Mouse (Mus musculus) embryonic facial prominence, embryonic 12.5 days (tissue): Measurements from ENCODE around the gene Unc5c. TPM values are rescaled to one million over a fixed set of nuclear protein-coding genes. Genes with fewer than 3 reads are reported as not detected.

Source experiments
- ATAC-seq: fragments of 200-750 bp; cut with Nextera tagmentation; 2 replicates; pipeline ENCODE4 v1.8.0; 2017; ENCODE audit not compliant: insufficient number of reproducible peaks, insufficient read depth, low FRiP score, low TSS enrichment
- H3K27ac ChIP-seq: fragments of 300-500 bp; sonication (generic); 2 replicates; pipeline ENCODE4 v1.5.1; 2016; ENCODE audit warnings: mild to moderate bottlenecking
- H3K27me3 ChIP-seq: fragments of 300-500 bp; sonication (generic); 2 replicates; pipeline ENCODE4 v1.6.1; 2016; ENCODE audit warnings: mild to moderate bottlenecking, moderate library complexity
- H3K36me3 ChIP-seq: fragments of 300-500 bp; sonication (generic); 2 replicates; pipeline ENCODE4 v1.6.1; 2016; ENCODE audit warnings: mild to moderate bottlenecking
- H3K4me1 ChIP-seq: fragments of 300-500 bp; sonication (generic); 2 replicates; pipeline ENCODE4 v1.6.1; 2016
- H3K4me2 ChIP-seq: fragments of 300-500 bp; sonication (generic); replicated peaks from 2 replicates; pipeline ENCODE4 v1.6.1; 2016; ENCODE audit warnings: mild to moderate bottlenecking, moderate library complexity
- H3K4me3 ChIP-seq: fragments of 300-500 bp; sonication (generic); 2 replicates; pipeline ENCODE4 v1.5.1; 2016; ENCODE audit warnings: mild to moderate bottlenecking
- H3K9ac ChIP-seq: fragments of 300-500 bp; sonication (generic); 2 replicates; pipeline ENCODE4 v1.6.1; 2016; ENCODE audit warnings: mild to moderate bottlenecking, moderate library complexity
- H3K9me3 ChIP-seq: fragments of 300-500 bp; sonication (generic); 2 replicates; pipeline ENCODE4 v1.6.1; 2016; ENCODE audit warnings: mild to moderate bottlenecking, moderate library complexity
- WGBS: fragments of 180-500 bp; shearing (Covaris S2); methylation state at CpG from one replicate; pipeline ENCODE4 v1.1.7; 2016; 5-methylcytosine and 5-hydroxymethylcytosine counted together
- polyA plus RNA-seq: library from polyadenylated mRNA; unstranded; fragments of >200 nt; fragmentation: Nextera tagmentation; extraction: Ambion mirVana; gene quantifications from 2 replicates; pipeline ENCODE4 v1.2.1, GENCODE M21; 2016

Unc5c gene
- polyA plus RNA-seq, 1 experiment from 2014 or later: 16.4 TPM

DNA sequence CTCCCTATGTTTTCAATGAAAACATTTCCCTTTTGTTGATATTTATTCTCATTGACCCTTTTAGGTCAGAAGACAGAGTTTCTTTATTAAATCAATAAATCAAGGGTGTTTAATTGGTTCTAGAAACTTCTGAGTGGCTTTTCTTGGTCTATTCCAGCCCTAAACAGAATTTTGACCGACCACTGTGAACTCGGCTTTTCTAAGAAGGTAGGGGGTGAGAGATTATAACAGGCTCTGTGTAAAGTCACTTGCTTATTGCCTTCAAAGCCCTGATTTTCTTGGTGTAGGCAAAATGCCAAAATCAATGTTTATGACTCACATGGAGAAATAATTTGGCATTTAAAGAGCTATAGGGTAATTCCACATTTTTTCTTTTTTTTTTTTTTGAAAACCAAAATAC, 112.4 kb downstream of the Unc5c start:
- Histone ChIP-seq H3K9ac (no peak overlapping the region), H3K4me3 (no peak overlapping the region), H3K4me1 (peaks cover 5% of the 10 kb centered on the region; the same call in 1 of the 2 replicates), H3K4me2 (no peak overlapping the region), H3K9me3 (no peaks in the 10 kb centered on the region), H3K27me3 (no peaks in the 10 kb centered on the region), H3K27ac (no peak overlapping the region), H3K36me3 (no peaks in the 10 kb centered on the region)
- 36% methylated on average over 2 of the region's 2 CpGs for WGBS
- ATAC-seq: no peak

GRCm38 (mm10) chr3:141581190-141581891, 116.3 kb downstream of the Unc5c start:
- Histone ChIP-seq H3K27me3 (no peaks in the 10 kb centered on the region), H3K36me3 (no peaks in the 10 kb centered on the region), H3K4me3 (no peak overlapping the region), H3K4me2 (no peak overlapping the region), H3K9me3 (no peaks in the 10 kb centered on the region), H3K27ac (no peak overlapping the region), H3K9ac (no peak overlapping the region), H3K4me1 (peaks cover 5% of the 10 kb centered on the region; the same call in 1 of the 2 replicates)
- no peak for ATAC-seq

- ATAC-seq: no peak
- H3K27me3 ChIP-seq: no peaks in the 10 kb centered on the region
- no peak overlapping the region for H3K4me3 ChIP-seq
- H3K9ac ChIP-seq: no peak overlapping the region
- H3K4me1 ChIP-seq: peaks cover 5% of the 10 kb centered on the region; the same call in 1 of the 2 replicates
- H3K36me3 ChIP-seq: no peaks in the 10 kb centered on the region
- no peak overlapping the region for H3K4me2 ChIP-seq
- no peak overlapping the region for H3K27ac ChIP-seq
- no peaks in the 10 kb centered on the region for H3K9me3 ChIP-seq
Observed at GRCm38 (mm10) chr3:141581892-141582214, 116.8 kb downstream of the Unc5c start.

GRCm38 (mm10) chr3:141583180-141583579, 118.2 kb downstream of the Unc5c start:
- Histone ChIP-seq H3K9ac (no peak overlapping the region), H3K4me1 (peaks cover 5% of the 10 kb centered on the region; the same call in 1 of the 2 replicates), H3K27me3 (no peaks in the 10 kb centered on the region), H3K9me3 (no peaks in the 10 kb centered on the region), H3K36me3 (no peaks in the 10 kb centered on the region), H3K4me3 (no peak overlapping the region), H3K4me2 (no peak overlapping the region), H3K27ac (no peak overlapping the region)
- WGBS: 89% methylated on average over 1 of the region's 1 CpGs
- ATAC-seq: no peak

DNA sequence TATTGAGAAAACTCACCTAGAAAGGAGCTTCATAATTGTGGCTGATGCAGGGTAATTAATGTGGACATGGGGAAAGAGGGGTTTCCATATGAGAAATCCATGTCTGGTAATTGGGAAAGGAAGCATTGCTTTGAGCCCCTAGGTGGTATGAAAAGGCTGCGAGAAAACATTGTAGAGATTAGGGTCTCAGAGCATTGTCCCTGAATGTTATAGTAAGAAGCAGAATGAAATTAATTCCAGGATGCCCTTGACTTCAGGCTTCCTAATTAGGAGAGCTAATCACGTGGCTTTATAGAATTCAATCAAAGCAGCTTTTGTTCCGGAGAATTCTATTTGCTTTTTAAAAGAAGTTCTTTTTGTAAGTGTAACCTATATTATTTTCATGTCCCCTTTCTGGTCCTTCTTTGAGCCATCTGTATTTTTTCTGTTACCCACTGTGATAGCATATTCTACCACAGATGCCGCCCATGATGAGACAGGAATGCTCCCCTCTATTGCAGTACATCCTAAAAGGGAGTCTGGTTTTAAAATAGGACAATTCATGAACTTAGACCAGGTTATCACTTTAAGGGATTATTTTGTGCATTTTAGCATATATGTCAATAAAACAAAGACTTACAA, 124.5 kb downstream of the Unc5c start:
- Histone ChIP-seq H3K27ac (no peak overlapping the region), H3K9me3 (no peaks in the 10 kb centered on the region), H3K4me1 (no peaks in the 10 kb centered on the region), H3K9ac (no peak overlapping the region), H3K27me3 (no peaks in the 10 kb centered on the region), H3K4me2 (no peak overlapping the region), H3K36me3 (no peaks in the 10 kb centered on the region), H3K4me3 (no peak overlapping the region)
- no peak for ATAC-seq
- WGBS: 67% methylated on average over 4 of the region's 4 CpGs

- H3K27ac ChIP-seq: no peak overlapping the region
- H3K4me2 ChIP-seq: no peak overlapping the region
- no peaks in the 10 kb centered on the region for H3K4me1 ChIP-seq
- no peaks in the 10 kb centered on the region for H3K27me3 ChIP-seq
- H3K9ac ChIP-seq: no peak overlapping the region
- H3K4me3 ChIP-seq: no peak overlapping the region
- H3K9me3 ChIP-seq: no peaks in the 10 kb centered on the region
- no peaks in the 10 kb centered on the region for H3K36me3 ChIP-seq
- ATAC-seq: no peak
- WGBS: 76% methylated on average over 5 of the region's 5 CpGs
Observed at GRCm38 (mm10) chr3:141593249-141593648, 128.2 kb downstream of the Unc5c start.

- Histone ChIP-seq H3K4me3 (no peak overlapping the region), H3K27me3 (no peaks in the 10 kb centered on the region), H3K9me3 (no peaks in the 10 kb centered on the region), H3K4me1 (no peaks in the 10 kb centered on the region), H3K27ac (no peak overlapping the region), H3K4me2 (no peak overlapping the region), H3K36me3 (no peaks in the 10 kb centered on the region), H3K9ac (no peak overlapping the region)
- no peak for ATAC-seq
- WGBS: 80% methylated on average over 5 of the region's 5 CpGs
Observed at GRCm38 (mm10) chr3:141594120-141594519, 129.1 kb downstream of the Unc5c start.

- no peak overlapping the region for H3K4me3 ChIP-seq
- no peaks in the 10 kb centered on the region for H3K9me3 ChIP-seq
- no peaks in the 10 kb centered on the region for H3K36me3 ChIP-seq
- H3K9ac ChIP-seq: no peak overlapping the region
- no peak overlapping the region for H3K4me2 ChIP-seq
- ATAC-seq: no peak
- no peak overlapping the region for H3K27ac ChIP-seq
- 30% methylated on average over 3 of the region's 3 CpGs for WGBS
- H3K4me1 ChIP-seq: peaks cover 5% of the 10 kb centered on the region; the same call in 1 of the 2 replicates
- no peaks in the 10 kb centered on the region for H3K27me3 ChIP-seq
Observed at GRCm38 (mm10) chr3:141595073-141595472, 130.1 kb downstream of the Unc5c start.

DNA sequence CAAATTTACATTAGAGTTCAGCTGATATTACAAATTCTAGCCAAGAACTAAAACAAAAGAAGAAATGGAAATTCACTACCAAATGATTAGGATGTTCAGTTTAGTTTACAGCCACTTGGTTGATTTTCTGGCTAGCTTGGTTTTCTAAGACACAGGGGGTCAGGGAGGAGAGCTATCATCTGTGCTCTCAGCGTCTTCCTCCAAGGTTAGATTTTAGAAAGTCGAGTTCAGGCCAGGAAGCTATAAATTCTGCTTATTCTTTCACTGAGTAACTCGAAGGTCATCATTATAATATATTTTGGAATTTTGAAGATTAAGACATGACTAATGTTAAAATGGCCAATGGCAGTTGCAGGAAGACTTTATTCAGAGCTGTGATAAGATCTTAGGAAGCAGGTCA, 131.4 kb downstream of the Unc5c start:
- Histone ChIP-seq H3K9ac (no peak overlapping the region), H3K27ac (no peak overlapping the region), H3K27me3 (no peaks in the 10 kb centered on the region), H3K4me3 (no peak overlapping the region), H3K4me1 (peaks cover 17% of the 10 kb centered on the region), H3K36me3 (no peaks in the 10 kb centered on the region), H3K4me2 (no peak overlapping the region), H3K9me3 (no peaks in the 10 kb centered on the region)
- 69% methylated on average over 3 of the region's 3 CpGs for WGBS
- no peak for ATAC-seq

DNA sequence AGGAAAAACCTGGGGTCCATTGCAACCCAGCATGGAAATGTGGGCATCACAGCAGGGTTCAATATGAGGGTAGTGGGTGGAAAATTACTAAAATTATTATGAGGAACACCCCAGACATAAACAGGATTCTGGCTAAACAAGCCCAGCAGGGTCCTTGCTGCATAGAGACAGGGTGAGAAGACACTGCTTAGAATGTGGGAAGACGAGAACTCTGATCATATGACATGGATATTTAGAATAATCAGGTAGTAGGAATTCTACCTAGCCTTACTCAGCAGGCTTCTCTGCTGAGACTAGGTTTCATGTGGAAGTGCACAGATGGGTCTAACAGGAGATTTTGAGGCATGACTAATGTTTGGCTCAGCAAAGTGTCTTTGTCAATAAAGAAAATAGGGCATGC, 131.9 kb downstream of the Unc5c start:
- no peak for ATAC-seq
- Histone ChIP-seq H3K9me3 (no peaks in the 10 kb centered on the region), H3K36me3 (no peaks in the 10 kb centered on the region), H3K4me1 (peaks cover 18% of the 10 kb centered on the region), H3K27me3 (no peaks in the 10 kb centered on the region), H3K4me3 (no peak overlapping the region), H3K4me2 (no peak overlapping the region), H3K9ac (no peak overlapping the region), H3K27ac (no peak overlapping the region)
- 46% methylated on average over 1 of the region's 1 CpGs for WGBS

DNA sequence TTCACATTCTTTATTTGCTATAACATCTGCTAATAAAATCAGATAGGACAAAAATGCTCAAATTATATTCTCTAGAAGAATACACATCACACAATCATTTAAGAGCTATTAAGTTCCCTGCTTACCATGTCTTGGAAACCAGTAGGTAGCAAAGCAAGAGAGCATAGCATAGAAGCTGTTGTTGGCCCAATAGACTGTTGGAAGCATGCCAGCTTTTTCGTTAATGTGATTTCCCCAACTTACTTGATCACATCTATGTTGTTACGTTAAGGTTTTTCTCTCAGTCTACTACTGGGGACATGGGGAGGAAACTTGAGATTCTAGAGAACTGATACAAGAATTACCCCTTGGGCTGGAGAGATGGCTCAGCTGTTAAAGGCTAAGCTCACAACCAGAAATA, 133.0 kb downstream of the Unc5c start:
- H3K27me3 ChIP-seq: no peaks in the 10 kb centered on the region
- 59% methylated on average over 2 of the region's 2 CpGs for WGBS

GRCm38 (mm10) chr3:141598936-141599335, 133.9 kb downstream of the Unc5c start:
- H3K36me3 ChIP-seq: no peaks in the 10 kb centered on the region
- no peak overlapping the region for H3K9ac ChIP-seq
- H3K4me1 ChIP-seq: peaks cover 18% of the 10 kb centered on the region
- no peak overlapping the region for H3K27ac ChIP-seq
- no peak overlapping the region for H3K4me3 ChIP-seq
- WGBS: 77% methylated on average over 2 of the region's 2 CpGs
- no peaks in the 10 kb centered on the region for H3K9me3 ChIP-seq
- no peaks in the 10 kb centered on the region for H3K27me3 ChIP-seq
- no peak overlapping the region for H3K4me2 ChIP-seq
- no peak for ATAC-seq

More for the DNA sequence above, 133.0 kb downstream of the Unc5c start:
- Histone ChIP-seq H3K4me1 (peaks cover 18% of the 10 kb centered on the region), H3K4me3 (no peak overlapping the region), H3K9me3 (no peaks in the 10 kb centered on the region), H3K4me2 (no peak overlapping the region), H3K9ac (no peak overlapping the region), H3K36me3 (no peaks in the 10 kb centered on the region), H3K27ac (no peak overlapping the region)
- ATAC-seq: no peak
